Mouse (Mus musculus) olfactory bulb, adult 2 months (tissue): ENCODE data around the gene Fblim1.

ENCODE experiments used
- CTCF ChIP-seq: fragments of 200-500 bp; IDR thresholded peaks from 2 replicates; pipeline ENCODE4 v1.5.1; 2012; ENCODE audit warnings: low read depth, mild to moderate bottlenecking, low read length, moderate library complexity; ENCODE audit not compliant: insufficient read depth
- POLR2A ChIP-seq: fragments of 200-500 bp; IDR thresholded peaks from 2 replicates; pipeline ENCODE4 v1.6.1; 2012; ENCODE audit warnings: mild to moderate bottlenecking, low read depth, low read length, moderate library complexity; ENCODE audit not compliant: insufficient read depth

GRCm38 (mm10) chr4:141595605-141596268 is 10.2 kb downstream of the Fblim1 start:
- TF ChIP-seq CTCF (no peak), POLR2A (no peak)
